Mouse (Mus musculus) 3134 (cell line): ENCODE measurements around the gene Hcn3.

Experiments used
- DNase-seq: peaks from one replicate; pipeline ENCODE4 v3.0.0-alpha.2; 2011; ENCODE audit warnings: low spot score; ENCODE audit not compliant: insufficient read length; ENCODE audit errors: extremely low read depth

Gene Hcn3

GRCm38 (mm10) chr3:89148567-89148966 is 11.4 kb downstream of the Hcn3 start:
- no peak for DNase-seq

GRCm38 (mm10) chr3:89147979-89148311 is 12.1 kb downstream of the Hcn3 start:
- no peak for DNase-seq

- no peak for DNase-seq
Measured at GRCm38 (mm10) chr3:89147101-89147978, 12.7 kb downstream of the Hcn3 start.

GRCm38 (mm10) chr3:89145566-89145965 is 14.4 kb downstream of the Hcn3 start:
- DNase-seq = no peak

GRCm38 (mm10) chr3:89144821-89145220 is 15.2 kb downstream of the Hcn3 start:
- no peak for DNase-seq

- no peak for DNase-seq
Measured at GRCm38 (mm10) chr3:89136365-89136764, 23.6 kb downstream of the Hcn3 start.

GRCm38 (mm10) chr3:89135958-89136357 is 24.0 kb downstream of the Hcn3 start, which contains the start of gene Pklr:
TSS of gene Pklr (plus strand) at chr3:89136142.
- DNase-seq = no peak

- no peak for DNase-seq
Measured at GRCm38 (mm10) chr3:89133752-89134151, 26.2 kb downstream of the Hcn3 start.

- DNase-seq = no peak
Measured at GRCm38 (mm10) chr3:89133063-89133450, 26.9 kb downstream of the Hcn3 start.

GRCm38 (mm10) chr3:89132285-89133062 is 27.5 kb downstream of the Hcn3 start:
- DNase-seq = no peak

- DNase-seq = no peak
Measured at GRCm38 (mm10) chr3:89131816-89132215, 28.2 kb downstream of the Hcn3 start.

GRCm38 (mm10) chr3:89129908-89130307 is 30.1 kb downstream of the Hcn3 start:
- no peak for DNase-seq

GRCm38 (mm10) chr3:89125981-89126380 is 34.0 kb downstream of the Hcn3 start:
- DNase-seq = no peak

- DNase-seq = no peak
Measured at GRCm38 (mm10) chr3:89124241-89124640, 35.8 kb downstream of the Hcn3 start.

GRCm38 (mm10) chr3:89123313-89123712 is 36.7 kb downstream of the Hcn3 start:
- peak; percentile 32 for DNase-seq

GRCm38 (mm10) chr3:89115522-89115921 is 44.5 kb downstream of the Hcn3 start:
- no peak for DNase-seq

- DNase-seq = no peak
Measured at GRCm38 (mm10) chr3:89113058-89113457, 46.9 kb downstream of the Hcn3 start.

- no peak for DNase-seq
Measured at GRCm38 (mm10) chr3:89108146-89108545, 51.9 kb downstream of the Hcn3 start.

GRCm38 (mm10) chr3:89107545-89107944 is 52.5 kb downstream of the Hcn3 start:
- DNase-seq = no peak

GRCm38 (mm10) chr3:89106881-89107280 is 53.1 kb downstream of the Hcn3 start:
- no peak for DNase-seq

GRCm38 (mm10) chr3:89103291-89103595 is 56.8 kb downstream of the Hcn3 start:
- no peak for DNase-seq
